Mouse (Mus musculus) 3134 (cell line): ENCODE data around the gene C2cd4c.

Experiments used
- DNase-seq: peaks from one replicate; pipeline ENCODE4 v3.0.0-alpha.2; 2011; ENCODE audit warnings: low spot score; ENCODE audit not compliant: insufficient read length; ENCODE audit errors: extremely low read depth

Gene C2cd4c

GRCm38 (mm10) chr10:79614305-79614643 lies 449 bp upstream of the C2cd4c start:
- no peak for DNase-seq

GRCm38 (mm10) chr10:79612192-79613135 lies 1.4 kb downstream of the C2cd4c start:
- DNase-seq, result no peak

GRCm38 (mm10) chr10:79611296-79611695 lies 2.5 kb downstream of the C2cd4c start:
- no peak for DNase-seq

GRCm38 (mm10) chr10:79609276-79609675 lies 4.5 kb downstream of the C2cd4c start:
- no peak for DNase-seq

GRCm38 (mm10) chr10:79607892-79608291 lies 5.9 kb downstream of the C2cd4c start:
- no peak for DNase-seq

- DNase-seq, result no peak
Observed at GRCm38 (mm10) chr10:79606537-79606936, 7.3 kb downstream of the C2cd4c start.

- no peak for DNase-seq
Observed at GRCm38 (mm10) chr10:79597936-79598230, 15.9 kb downstream of the C2cd4c start.

GRCm38 (mm10) chr10:79597051-79597935 lies 16.5 kb downstream of the C2cd4c start:
- no peak for DNase-seq

GRCm38 (mm10) chr10:79595590-79595929 lies 18.3 kb downstream of the C2cd4c start:
- DNase-seq, result no peak

GRCm38 (mm10) chr10:79594872-79595589 lies 18.8 kb downstream of the C2cd4c start:
- peak; percentile 51 for DNase-seq

- no peak for DNase-seq
Observed at GRCm38 (mm10) chr10:79594111-79594510, 19.7 kb downstream of the C2cd4c start.

- DNase-seq, result no peak
Observed at GRCm38 (mm10) chr10:79590702-79591101, 23.1 kb downstream of the C2cd4c start.

- no peak for DNase-seq
Observed at GRCm38 (mm10) chr10:79587752-79588126, 26.1 kb downstream of the C2cd4c start.

- DNase-seq, result no peak
Observed at GRCm38 (mm10) chr10:79587061-79587751, 26.6 kb downstream of the C2cd4c start, which contains the start of gene Theg. TSS of gene Theg (minus strand) at chr10:79587331.

GRCm38 (mm10) chr10:79586243-79586642 lies 27.6 kb downstream of the C2cd4c start:
- no peak for DNase-seq

- DNase-seq, result no peak
Observed at GRCm38 (mm10) chr10:79585723-79586122, 28.1 kb downstream of the C2cd4c start.

- DNase-seq, result no peak
Observed at GRCm38 (mm10) chr10:79585136-79585535, 28.7 kb downstream of the C2cd4c start.

GRCm38 (mm10) chr10:79584426-79584825 lies 29.4 kb downstream of the C2cd4c start:
- no peak for DNase-seq

- no peak for DNase-seq
Observed at GRCm38 (mm10) chr10:79584021-79584420, 29.8 kb downstream of the C2cd4c start.

- no peak for DNase-seq
Observed at GRCm38 (mm10) chr10:79581501-79581900, 32.3 kb downstream of the C2cd4c start.

- DNase-seq, result no peak
Observed at GRCm38 (mm10) chr10:79580811-79581210, 33.0 kb downstream of the C2cd4c start.
